Mouse (Mus musculus) yolk sac, embryonic 10.5 days (tissue): ENCODE results near the gene Strip1.

Experiments
- DNase-seq: peaks from one replicate; pipeline ENCODE4 v3.0.0-alpha.2; 2017; ENCODE audit warnings: low spot score

Strip1 gene

DNA sequence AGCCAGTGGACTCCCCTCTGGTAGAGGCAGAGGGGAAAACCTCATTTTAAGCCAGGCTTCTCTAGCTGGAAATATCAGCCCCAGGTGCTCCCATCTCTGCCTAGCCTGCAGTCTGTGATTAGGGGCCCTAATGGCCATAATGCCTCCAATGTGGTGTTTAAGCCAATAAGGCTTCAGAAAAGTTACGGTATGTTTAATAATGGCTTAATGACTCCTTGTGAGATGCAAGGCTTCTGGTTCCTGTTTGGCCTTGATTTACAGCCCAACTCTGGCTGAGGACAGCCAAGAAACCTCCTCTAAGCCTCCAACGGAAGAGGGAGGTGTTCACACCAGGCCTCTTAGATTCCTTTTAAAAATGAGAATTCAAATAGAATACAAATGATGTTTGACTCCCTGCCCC, 37.9 kb downstream of the Strip1 start:
- DNase-seq, result no peak

DNA sequence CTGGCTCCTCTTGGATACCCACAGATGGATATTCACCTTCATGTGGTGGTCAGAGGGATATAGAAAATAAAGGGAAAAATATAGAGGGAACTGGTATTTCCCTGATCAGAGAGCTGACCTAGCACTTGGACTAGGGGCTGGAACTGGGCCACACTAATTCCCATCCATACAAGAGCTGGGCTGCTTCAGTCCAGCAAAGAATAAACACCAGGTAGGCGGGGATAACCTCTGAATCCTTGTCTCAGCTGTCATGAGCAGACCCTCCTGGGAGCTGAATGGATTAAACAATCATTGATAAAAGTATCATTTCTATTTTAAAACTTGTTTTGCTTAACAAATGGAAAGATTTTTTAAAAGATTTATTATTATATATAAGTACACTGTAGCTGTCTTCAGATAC, 39.9 kb downstream of the Strip1 start:
- DNase-seq, result no peak

DNA sequence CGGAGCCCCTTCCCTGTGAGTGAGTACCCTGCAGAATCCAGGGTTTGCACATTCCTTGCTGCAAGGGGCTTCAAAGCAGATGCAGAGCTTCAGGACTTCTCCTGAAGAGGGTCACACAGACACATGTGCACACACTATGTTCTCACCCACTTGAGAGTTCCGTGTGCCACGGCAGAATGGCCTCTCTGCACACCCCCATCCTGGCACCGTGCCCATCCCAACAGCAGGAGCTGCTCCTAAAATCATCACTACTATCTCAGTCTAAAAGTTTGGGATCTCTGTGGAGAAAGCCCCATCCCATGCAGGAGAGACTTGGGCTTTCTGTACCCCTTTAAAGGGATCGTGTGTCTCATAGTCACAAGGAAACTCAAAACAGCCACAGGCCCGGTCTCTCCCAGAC, 45.0 kb downstream of the Strip1 start:
- DNase-seq, result no peak

DNA sequence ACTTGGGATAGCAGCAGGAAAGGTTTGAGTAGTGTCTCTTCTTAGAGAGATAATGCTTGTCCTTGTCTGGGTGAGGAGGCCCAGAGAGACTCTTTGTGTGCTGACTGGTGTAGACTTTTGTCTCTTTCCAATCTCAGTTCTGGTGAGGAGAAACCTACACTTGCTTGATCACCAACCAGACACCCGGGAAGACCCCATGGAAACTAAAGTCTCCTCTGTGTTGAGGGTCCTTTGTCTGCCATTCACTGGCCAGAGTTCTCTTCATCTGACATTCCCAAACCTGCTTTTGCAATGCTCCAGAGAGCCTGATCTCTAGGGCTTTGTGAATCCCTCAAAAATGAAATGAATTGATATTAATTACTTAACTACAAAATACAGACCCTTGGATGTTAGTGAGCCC, 47.6 kb downstream of the Strip1 start:
- DNase-seq, result no peak

DNA sequence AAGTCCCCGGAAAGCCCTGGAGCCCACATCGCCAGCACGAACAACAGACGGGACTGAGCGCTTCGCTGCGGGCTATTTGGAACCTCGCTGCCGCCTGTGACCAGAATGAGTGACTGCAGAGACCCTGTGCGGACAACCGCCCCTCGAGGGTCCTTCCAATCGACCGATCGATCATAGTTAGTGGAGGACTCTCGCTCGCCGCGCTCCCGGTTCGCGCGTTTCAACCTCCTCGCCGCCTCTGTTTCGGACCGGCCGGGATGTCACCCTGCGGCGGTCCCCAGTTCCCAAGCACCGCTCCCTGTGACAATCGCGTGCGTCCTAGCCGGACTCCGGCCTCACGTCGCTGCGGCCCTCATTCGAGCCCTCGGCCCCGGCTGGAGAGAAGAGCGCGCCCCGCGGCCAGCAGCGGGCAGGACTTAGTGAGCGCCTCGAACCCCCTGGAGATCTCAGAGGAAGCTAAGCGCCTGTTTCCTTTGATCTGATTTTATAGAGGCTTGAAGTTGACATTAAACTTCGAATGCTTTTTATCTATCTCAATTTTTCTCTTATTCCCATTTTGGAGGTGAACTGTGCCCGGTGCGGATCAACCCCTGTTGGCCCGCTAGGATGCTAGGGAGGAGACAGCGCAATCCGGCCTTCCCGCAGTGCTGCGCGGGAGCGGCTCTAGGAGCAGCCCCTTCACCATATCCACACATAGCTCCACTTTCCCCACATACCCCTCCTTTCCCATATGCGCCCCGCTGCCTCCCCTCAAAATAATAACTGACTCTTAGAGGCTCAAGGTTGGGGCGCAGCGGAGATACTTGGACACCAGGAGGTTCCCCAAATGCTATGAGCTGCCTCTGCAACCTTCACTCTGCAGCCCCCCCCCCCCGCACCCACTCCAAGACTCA, 48.4 kb downstream of the Strip1 start:
- no peak for DNase-seq

DNA sequence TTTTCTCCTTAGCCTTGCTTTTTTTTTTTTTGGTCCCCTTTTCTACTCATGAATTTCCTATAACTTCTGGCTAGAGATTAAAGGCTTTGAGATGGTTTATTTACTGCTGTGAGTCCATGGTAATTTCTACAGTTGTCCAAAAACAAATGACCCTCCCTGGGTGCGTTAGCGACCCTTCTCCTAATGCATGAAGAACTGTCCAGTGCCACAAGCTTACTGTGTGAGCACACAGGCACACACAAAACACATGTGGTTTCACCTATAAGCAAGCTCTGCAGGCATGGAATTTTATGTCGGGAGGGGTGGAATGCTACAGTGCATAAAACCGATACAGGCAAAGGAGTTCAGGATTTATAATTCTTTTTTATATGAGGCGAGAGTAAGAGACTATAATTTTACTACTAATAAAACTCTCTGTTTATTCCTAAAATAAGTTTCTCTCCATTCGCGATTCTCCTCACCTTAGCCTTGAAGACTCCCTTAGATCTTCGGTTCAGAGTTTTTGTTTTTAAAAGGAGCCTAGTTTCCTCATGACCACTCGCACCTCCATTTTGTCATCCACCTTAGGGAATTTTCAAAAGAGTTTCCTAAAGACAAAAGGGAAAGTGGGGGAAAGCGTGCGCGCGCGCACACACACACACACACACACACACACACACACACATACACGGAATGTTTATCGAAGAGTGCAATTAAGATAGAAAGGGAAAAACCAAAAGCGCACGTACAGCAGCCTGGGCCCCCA, 49.2 kb downstream of the Strip1 start:
- no peak for DNase-seq

DNA sequence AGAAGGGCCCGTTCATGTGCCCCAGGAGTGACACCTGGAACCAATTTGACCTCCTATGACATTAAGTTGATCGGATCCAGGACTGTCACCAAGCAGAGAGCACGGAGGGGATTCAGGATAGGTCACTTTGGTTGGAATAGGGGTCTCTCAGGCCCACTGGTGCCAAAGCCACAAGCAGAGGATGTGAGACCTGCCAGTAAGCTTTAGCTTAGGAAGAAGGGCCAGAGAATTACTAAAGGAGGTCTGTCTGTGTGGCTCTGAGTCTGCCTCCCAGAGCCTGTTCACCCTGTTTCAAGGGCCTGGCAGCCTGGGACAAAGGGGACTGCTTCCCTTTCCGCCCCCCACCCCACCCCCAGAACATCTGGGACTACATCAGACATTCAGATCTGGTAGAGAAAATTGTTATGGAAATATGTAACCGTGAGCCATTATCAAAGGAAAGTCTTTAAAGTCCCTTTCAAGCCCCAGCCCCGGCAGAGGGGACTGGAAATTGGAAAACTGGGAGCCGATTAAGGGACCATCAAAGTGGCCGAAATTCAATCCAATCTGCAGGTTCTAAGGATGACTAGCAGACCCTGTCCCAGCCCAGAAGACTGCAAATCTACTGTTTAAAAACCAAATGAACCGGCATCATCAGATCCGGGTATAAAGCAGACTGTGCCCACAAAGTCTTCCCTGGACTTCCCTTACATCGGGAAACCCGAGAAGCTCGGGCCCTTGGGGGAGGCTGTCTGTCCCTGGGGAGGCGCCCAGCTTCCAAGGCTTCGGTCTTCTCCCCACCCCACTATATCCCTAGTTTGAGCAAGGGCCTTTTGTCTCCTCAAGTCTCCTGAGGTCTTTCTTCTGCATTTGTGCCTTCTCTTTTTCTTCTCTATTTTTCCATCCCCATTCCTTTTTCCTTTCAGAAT, 50.1 kb downstream of the Strip1 start:
- DNase-seq, result no peak

DNA sequence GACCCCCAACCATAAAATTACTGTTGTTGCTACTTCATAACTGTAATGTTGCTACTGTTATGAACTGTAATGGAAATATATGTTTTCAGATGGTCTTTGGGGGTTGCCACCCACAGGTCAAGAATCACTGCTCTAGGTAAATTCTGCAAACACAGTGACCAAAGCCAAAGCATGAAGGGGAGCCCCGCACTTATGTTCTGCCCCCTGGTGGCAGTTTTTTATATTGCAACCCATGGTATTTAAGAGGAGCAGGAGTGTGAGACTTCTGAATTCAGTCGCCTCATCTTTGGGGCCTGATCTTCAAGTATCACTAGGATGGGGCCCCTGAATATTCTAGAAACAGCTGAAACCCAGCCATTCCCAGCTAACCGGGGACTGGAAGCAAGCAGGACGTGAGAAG, 52.0 kb downstream of the Strip1 start:
- DNase-seq, result no peak

DNA sequence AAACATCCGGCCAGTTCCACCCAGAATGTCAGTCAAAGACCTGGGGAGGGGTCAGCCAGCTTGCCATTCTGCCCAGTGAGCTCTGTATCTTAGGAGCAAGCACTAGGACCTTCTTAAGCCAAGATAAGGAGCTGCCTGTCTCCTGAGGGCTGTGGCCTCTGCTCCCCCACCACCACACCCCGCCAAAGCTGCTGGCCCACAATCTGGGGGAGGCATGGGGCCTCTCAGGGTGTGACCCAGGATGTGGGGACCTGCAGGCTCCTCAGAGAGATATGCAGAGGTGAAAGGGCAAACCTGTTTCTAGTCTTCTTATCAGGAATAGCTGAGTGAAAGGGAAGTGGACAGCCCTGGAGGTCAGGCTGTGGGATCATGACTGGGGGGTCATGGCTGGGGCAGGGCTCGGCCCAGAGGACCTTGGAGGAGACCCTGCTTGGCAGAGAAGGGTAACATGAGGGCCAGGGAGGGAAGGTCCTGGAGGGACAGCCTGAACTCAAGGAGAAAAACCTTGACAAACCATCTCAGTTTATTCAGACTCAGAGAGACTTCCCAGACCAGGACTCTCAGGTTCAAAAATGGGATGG, 53.6 kb downstream of the Strip1 start:
- peak; percentile 55 for DNase-seq

DNA sequence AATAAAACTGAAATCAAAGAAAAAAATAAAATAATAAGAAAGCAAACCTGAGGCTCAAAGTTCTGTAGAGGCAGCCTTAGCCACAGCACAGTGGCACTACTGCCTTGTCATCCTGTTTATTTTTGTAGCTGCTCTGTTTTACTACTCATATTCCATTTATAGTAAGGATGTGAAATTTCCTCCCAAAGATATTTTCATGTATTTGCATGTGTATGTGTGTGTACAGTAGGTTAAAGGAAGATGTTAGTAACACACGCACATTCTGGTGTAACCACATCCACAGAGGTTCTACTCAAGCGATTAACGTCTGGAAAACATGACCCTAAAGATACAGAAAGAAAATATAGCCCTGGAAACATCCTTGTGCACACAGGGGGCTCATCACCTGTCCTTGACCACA, 54.7 kb downstream of the Strip1 start:
- no peak for DNase-seq

DNA sequence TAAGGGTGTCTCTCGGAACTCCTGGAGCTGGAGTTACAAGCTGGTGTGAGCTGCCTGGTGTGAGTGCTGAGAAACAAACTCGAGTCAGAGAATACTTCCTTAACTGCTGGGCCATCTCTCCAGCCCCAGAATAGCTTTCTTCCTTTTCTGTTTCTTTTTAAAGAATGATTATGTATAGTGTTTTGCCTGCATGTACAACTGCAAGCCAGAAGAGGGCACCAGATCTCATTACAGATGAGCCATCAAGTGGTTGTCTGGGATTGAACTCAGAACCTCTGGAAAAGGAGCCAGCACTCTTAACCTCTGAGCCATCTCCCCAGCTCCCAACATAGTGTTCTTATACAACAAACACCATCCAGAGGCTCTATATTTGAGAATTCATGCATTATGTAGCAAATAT, 60.3 kb downstream of the Strip1 start:
- DNase-seq, result no peak

DNA sequence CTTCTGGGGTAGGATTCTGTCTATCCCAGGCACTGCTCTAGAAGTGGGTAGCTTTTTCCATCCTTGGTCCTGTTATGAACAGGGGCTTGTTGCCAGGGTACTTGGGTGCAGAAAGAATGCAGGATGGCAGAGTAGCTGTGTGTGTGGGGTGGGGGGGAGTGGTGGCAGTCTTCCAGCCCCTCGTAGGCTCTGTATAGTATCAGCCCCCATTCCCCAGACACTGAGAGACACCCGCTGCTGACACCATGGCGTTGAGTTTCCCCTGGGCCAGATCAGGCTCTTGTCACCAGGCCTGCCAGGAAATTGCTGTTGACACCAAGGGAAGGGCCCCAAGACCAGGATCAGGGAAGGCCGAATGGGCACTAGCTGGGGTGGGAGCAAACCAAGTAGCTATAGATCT, 62.8 kb downstream of the Strip1 start:
- no peak for DNase-seq

DNA sequence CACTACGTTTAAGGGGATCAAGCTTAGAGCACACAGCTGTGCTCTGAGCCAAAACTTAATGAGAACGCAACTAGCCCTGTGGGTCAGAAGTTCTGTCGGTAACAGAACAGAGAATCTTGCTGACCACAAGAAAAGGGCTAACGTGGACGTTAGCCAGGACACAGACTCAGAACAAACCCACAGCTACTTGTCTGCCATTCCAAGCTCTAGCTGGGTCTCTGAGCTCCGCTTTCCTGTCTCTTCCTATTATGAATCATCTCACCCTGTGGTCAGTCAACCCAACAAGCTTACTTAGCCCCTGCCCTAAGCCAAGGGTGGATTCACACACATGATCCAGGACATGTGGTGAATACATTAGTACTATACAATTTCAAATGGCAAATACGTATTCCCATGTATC, 63.7 kb downstream of the Strip1 start:
- no peak for DNase-seq

DNA sequence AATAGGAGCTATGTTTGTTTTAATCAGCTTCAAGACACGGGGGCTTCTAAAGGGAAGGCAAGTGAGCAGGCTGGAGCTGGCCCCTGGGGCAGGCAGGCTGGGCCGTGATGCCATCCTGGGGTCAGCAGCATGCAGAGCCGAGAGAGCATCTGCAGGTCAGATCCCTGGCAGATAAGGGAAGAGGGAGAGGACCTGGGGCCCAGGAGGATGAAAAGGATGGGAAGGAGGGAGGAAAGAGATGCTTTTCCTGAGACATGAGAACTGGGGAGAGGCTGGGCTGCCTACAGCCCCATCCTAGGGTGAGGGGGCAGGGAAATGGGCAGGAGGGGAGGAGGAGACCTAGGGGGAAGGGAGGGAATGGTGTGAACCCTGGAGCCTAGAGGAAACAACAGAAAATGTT, 66.2 kb downstream of the Strip1 start:
- no peak for DNase-seq

DNA sequence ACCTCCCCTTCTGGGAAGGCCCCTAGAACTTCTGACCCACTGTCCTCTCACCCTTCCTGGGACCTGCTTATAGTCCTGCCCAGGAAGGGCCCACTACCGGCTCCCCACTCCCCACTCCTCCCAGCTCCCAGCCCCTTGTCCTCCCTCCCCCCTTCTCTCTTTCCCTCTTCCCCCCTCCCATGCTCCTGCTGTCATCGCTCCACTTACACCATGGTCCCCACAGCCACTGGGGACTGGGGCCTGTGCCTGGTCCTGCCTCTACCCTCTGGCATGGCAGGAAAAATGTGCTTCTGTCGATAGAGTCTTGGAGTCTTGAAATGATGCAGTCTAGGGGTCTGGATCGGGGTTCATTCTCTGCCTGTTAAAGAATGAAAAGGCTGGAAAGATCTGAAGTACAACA, 67.6 kb downstream of the Strip1 start:
- no peak for DNase-seq

DNA sequence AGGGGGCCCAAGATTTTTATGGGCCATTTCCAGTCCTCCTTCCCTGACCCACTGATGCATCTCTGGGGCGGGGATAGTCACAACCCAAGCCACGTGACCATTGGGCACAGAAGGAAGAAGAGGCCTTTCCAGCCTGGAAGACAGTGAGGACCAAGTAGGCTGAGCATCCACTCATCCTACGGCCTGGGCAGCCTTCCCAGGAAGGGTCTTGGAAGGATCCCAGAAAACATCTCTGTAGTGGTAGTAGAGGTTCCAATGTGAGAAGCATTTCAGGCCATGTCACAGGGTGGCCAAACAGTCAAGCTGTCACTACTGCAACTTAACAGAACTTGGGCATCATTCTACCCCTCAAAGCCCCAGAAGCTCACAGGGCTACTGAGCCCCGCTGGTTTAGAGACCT, 68.9 kb downstream of the Strip1 start:
- no peak for DNase-seq
